Mouse (Mus musculus): ENCODE measurements around the gene Gm6096. TPM values are rescaled to one million over a fixed set of nuclear protein-coding genes. Genes with fewer than 3 reads are reported as not detected.
A peak's percentile ranks its signal among the peaks of the same experiment; 100 is the strongest.

Gene Gm6096
- polyA plus RNA-seq, 1 experiment from 2014 or later: 0.24 TPM

DNA sequence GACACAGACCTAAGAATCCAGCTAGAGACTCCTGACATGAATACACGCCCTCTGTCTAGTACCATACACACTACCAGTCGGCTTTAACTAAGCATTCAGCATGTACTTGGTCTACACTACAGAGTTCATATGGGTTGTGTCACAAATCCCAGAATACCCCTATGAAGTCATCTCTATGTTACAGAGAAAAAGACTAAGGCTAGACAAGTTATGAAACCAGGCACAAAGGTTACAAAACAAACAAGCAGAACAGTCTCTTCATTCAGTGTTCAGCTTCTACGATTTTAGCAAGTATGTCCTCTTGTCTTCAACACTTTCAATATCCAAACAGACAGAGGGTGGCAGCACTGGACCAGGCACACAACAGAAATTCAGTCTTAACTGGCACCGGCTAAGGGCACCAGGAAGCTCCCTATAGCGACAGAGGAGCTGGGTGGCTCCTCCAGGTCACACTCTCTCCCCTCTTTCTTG lies 15.1 kb downstream of the Gm6096 start:
- peak; percentile 51 for DNase-seq (ENCODE audit: low read depth, low spot score)
- in situ Hi-C loops (cut with MboI; ENCODE audit: low pct_unique_long_range_greater_than_20kb): loop anchor here (25.0 kb wide), 1 partner anchor 396 kb away; the partner anchor contains the start of gene Kctd15
- peak; percentile 84 for TF ChIP-seq CTCF (IDR thresholded peaks at IDR 0.05)
- H3K27me3 ChIP-seq: no peaks in the 10 kb centered on the region
- POLR2A ChIA-PET: interaction anchor here (0.7 to 1.4 kb wide), 5 partner anchors 9 to 128 kb away, joined by 3 to 6 read pairs (median 3); no protein-coding TSS in a partner anchor
- ATAC-seq: peak; percentile 74
- CTCF ChIA-PET: interaction anchor here (0.9 to 4.0 kb wide), 34 partner anchors 10 to 408 kb away, joined by 3 to 52 read pairs (median 6); partner anchors contain the start of gene Lsm14a

DNA sequence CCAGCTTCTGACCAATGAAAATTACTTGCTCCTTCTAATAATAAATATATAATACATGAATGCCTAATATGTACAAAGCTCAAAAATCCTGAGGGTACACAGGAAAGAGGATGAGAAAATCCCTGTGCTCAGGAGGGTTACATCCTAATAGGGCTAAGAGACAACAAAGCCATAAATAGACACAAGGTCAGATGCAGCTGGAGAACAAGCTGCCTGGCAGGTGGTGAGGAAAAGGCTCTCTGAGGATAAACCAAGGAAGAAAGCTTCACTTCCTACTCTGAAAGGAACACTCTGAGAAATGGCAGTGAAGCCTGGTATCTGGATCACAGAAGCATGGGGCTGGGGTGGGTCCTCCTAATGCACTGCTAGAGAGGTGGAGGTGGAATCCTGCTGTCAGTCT lies 15.6 kb downstream of the Gm6096 start:
- no peak for TF ChIP-seq CTCF (IDR thresholded peaks at IDR 0.05)
- H3K27me3 ChIP-seq: no peaks in the 10 kb centered on the region
- CTCF ChIA-PET: interaction anchor here (0.9 to 4.0 kb wide), 32 partner anchors 9 to 407 kb away, joined by 3 to 52 read pairs (median 6); partner anchors contain the start of gene Lsm14a
- POLR2A ChIA-PET: interaction anchor here (0.7 to 1.4 kb wide), 4 partner anchors 9 to 128 kb away, joined by 3 to 6 read pairs (median 4); no protein-coding TSS in a partner anchor
- in situ Hi-C loops (cut with MboI; ENCODE audit: low pct_unique_long_range_greater_than_20kb): loop anchor here (25.0 kb wide), 1 partner anchor 396 kb away; the partner anchor contains the start of gene Kctd15
- no peak for DNase-seq (ENCODE audit: low read depth, low spot score)
- peak; percentile 29 for ATAC-seq

DNA sequence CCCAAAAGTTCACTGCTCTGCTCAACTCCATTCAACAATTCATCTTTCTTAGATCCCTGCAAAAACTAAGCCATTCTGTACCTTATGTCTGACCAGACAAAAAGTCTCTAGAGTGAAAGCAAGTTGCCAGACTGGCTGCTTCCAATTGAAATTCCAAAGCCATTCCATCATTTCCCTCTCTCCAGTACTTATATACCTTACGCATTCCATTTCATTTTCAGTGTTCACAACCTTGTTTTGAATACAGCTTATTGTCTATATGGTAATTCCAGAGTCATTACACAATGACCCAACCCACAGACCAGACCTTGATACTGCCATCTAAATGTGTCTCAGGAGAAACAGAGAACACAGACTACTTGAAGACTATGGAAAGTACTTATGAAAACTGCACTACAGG lies 17.6 kb downstream of the Gm6096 start:
- DNase-seq (ENCODE audit: low read depth, low spot score): no peak
- no peak for TF ChIP-seq CTCF (IDR thresholded peaks at IDR 0.05)
- no peaks in the 10 kb centered on the region for H3K27me3 ChIP-seq
- in situ Hi-C loops (cut with MboI; ENCODE audit: low pct_unique_long_range_greater_than_20kb): loop anchor here (25.0 kb wide), 1 partner anchor 394 kb away; the partner anchor contains the start of gene Kctd15
- POLR2A ChIA-PET: interaction anchor here (0.7 to 0.8 kb wide), 2 partner anchors 12 to 39 kb away, joined by 3 read pairs; partner anchors contain the start of gene Gpi1
- CTCF ChIA-PET: interaction anchor here (0.9 to 3.9 kb wide), 6 partner anchors 10 to 140 kb away, joined by 3 to 32 read pairs (median 4); no protein-coding TSS in a partner anchor
- ATAC-seq: no peak

DNA sequence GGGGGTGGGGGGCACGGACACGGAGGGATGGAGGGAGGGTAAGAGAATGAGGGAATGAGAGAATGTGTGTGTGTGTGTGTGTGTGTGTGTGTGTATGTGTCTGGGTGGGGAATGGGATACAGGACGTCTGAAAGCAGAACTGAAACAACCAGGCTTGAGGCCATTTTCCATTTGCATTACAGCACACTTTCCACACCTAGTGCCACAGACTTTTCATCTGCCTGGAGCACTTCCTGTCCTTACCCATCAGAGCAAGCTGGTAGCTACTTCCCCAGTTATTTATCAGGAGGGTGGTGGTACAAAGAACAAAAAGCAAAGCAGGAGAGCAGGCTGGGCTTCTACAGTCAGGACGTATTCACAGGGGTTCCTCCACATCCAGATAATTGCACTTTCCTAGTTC lies 21.6 kb downstream of the Gm6096 start:
- CTCF ChIA-PET: interaction anchor here (0.9 kb wide), 1 partner anchor 23 kb away, joined by 3 read pairs; no protein-coding TSS in a partner anchor
- no peaks in the 10 kb centered on the region for H3K27me3 ChIP-seq
- in situ Hi-C loops (cut with MboI; ENCODE audit: low pct_unique_long_range_greater_than_20kb): loop anchor here (25.0 kb wide), 1 partner anchor 390 kb away; the partner anchor contains the start of gene Kctd15
- POLR2A ChIA-PET: interaction anchor here (1.2 kb wide), 1 partner anchor 69 kb away, joined by 3 read pairs; no protein-coding TSS in a partner anchor
- ATAC-seq (no peak), DNase-seq (ENCODE audit: low read depth, low spot score) (no peak)
- TF ChIP-seq CTCF (IDR thresholded peaks at IDR 0.05): no peak

DNA sequence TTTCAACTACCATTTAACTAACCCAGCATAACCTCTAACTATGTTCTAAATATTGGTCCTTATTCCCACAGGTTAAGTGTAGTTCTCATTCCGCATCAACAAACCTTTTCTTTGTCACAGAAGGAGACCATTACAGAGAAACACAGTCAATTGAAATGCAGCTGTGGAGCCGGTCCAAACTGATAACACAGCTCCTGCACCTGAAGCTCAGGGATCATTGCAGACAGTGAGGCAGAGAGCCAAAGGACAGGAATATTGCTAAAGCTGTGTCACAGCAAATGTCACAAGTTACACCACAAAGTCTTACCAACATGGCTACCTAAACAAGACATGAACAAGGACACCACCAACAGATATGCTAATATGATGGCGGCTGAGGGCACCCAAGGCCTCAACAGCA lies 25.2 kb downstream of the Gm6096 start:
- in situ Hi-C loops (cut with MboI; ENCODE audit: low pct_unique_long_range_greater_than_20kb): no loop called here
- POLR2A ChIA-PET: interaction anchor here (0.6 to 1.5 kb wide), 2 partner anchors 10 to 445 kb away, joined by 3 to 5 read pairs; no protein-coding TSS in a partner anchor

DNA sequence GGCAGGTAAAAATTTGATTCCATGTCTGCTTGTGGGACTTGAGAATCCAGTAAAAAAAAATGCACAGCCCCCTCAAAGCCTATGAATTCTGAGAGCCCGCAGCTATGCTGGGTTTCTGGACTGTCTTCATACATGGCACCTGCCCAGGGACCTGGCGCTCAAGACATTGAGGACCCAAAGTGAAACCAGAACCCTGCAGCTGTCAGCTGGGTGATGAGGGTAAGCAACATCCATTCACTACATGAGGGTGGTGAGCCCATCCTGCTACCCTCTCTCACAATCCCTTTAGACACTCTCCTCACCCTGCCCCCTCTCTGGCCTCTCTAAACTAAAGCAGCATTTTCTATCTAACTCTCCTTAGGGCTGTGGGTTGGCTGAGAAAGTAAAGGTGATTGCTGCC lies 26.8 kb downstream of the Gm6096 start:
- POLR2A ChIA-PET: no interaction called here
- no peaks in the 10 kb centered on the region for H3K27me3 ChIP-seq
- CTCF ChIA-PET: interaction anchor here (1.5 kb wide), 1 partner anchor 11 kb away, joined by 10 read pairs; no protein-coding TSS in a partner anchor
- in situ Hi-C loops (cut with MboI; ENCODE audit: low pct_unique_long_range_greater_than_20kb): no loop called here
- DNase-seq (ENCODE audit: low read depth, low spot score): no peak
- no peak for TF ChIP-seq CTCF (IDR thresholded peaks at IDR 0.05)
- no peak for ATAC-seq

More for the DNA sequence above, 25.2 kb downstream of the Gm6096 start:
- CTCF ChIA-PET: no interaction called here
- DNase-seq (ENCODE audit: low read depth, low spot score): no peak
- no peaks in the 10 kb centered on the region for H3K27me3 ChIP-seq
- TF ChIP-seq CTCF (IDR thresholded peaks at IDR 0.05): no peak
- ATAC-seq: no peak

DNA sequence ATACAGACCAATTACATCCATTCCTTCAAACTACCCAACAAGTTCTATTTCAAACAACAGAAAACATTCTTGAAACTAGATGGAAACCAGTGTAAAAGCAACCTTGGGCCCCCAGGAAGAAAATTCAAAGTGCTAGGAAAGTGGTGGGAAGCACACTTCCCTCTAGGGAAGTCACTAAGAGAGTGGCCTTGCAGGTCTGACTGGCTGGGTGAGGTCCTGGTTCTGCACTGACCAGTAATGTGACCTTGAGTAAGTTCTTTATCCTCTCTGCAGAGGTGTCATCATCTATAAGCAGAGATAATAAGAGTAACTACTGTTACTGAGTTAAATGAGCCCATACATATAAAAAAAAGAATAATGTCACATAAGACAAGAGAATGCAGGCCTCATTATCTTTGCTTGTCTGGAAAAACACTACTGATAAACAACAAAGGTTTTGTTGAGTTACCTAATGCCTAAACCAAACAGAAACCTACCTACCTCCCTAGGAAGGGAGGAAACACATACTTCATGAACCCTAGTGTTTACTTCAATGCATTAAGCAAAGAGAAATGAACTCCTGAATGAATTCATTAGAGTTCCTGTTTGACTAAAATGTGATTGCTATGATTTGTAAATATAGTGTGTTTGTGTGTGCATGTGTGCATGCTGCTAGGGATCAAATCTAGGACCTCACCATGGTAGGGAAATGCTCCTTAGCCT lies 39.8 kb downstream of the Gm6096 start:
- no peak for TF ChIP-seq CTCF (IDR thresholded peaks at IDR 0.05)
- ChIA-PET CTCF (interaction anchor here (0.7 kb wide), 1 partner anchor 19 kb away, joined by 3 read pairs; no protein-coding TSS in a partner anchor), POLR2A (no interaction called here)
- ATAC-seq (no peak), DNase-seq (ENCODE audit: low read depth, low spot score) (no peak)
- H3K27me3 ChIP-seq: no peaks in the 10 kb centered on the region
- in situ Hi-C loops (cut with MboI; ENCODE audit: low pct_unique_long_range_greater_than_20kb): no loop called here

DNA sequence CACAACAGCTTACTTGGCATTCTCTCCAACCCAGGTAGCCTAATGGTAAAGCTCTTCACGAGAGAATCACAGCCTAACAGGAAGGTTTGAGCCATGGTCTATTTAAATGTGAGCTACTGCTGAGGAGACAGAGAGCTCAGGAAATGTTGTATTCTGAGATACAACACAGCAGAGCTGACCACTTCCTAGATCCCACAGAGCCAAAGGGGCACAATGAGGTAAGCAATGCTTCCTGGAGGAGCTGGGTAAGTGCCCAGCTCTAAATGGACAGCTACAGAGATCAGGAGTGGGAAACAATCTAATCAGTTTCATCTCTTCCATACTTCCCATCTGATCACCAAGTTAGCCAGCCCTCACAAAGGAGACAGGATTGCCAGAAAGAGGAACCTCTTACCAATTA lies 40.4 kb downstream of the Gm6096 start:
- DNase-seq (ENCODE audit: low read depth, low spot score): no peak
- ChIA-PET CTCF (interaction anchor here (0.7 to 1.5 kb wide), 3 partner anchors 9 to 25 kb away, joined by 3 to 5 read pairs (median 3); no protein-coding TSS in a partner anchor), POLR2A (no interaction called here)
- in situ Hi-C loops (cut with MboI; ENCODE audit: low pct_unique_long_range_greater_than_20kb): no loop called here
- ATAC-seq: no peak
- TF ChIP-seq CTCF (IDR thresholded peaks at IDR 0.05): no peak
- H3K27me3 ChIP-seq: no peaks in the 10 kb centered on the region

DNA sequence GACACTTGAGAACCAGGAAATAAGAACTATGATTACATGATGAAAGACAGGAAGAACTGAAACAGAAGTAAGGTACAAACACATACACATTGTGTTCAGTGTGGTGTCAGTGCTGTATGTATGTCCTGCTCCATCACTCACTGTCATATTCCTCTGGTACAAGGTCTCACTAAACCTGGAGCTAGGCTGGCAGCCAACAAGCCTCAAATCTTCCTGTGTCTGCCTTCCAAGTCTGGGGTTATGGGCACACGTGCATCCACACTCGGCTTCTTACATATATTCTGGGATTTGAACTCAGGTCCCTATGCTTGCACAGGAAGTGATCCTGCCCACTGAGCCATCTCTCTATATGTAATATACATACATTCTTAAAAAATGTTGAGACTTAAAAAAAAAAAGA lies 41.8 kb downstream of the Gm6096 start:
- DNase-seq (ENCODE audit: low read depth, low spot score): no peak
- TF ChIP-seq CTCF (IDR thresholded peaks at IDR 0.05): no peak
- POLR2A ChIA-PET: interaction anchor here (0.6 to 0.8 kb wide), 3 partner anchors 9 to 291 kb away, joined by 3 to 4 read pairs (median 4); no protein-coding TSS in a partner anchor
- in situ Hi-C loops (cut with MboI; ENCODE audit: low pct_unique_long_range_greater_than_20kb): no loop called here
- ATAC-seq: no peak
- no peaks in the 10 kb centered on the region for H3K27me3 ChIP-seq
- CTCF ChIA-PET: interaction anchor here (1.2 to 1.5 kb wide), 2 partner anchors 11 to 27 kb away, joined by 3 to 5 read pairs; no protein-coding TSS in a partner anchor

DNA sequence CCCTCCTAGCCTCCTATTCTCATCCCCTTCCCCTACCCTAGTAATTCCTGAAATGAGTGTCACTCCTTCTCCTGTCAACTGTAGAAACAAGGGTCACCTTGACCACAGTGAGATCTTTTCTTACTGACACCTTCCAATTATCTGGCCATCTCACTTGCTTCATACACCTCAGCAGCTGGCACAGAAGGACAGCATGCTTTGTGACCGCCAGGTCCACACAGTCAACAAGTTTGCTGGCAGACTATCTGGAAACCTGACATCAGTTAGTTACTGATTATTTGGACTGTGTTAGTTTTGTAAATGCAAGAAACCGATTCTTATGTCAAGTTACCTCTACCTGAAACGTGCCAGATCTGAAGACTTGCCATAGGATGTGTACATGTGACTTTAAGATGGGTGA lies 45.3 kb downstream of the Gm6096 start:
- ATAC-seq (no peak), DNase-seq (ENCODE audit: low read depth, low spot score) (no peak)
- no peak for TF ChIP-seq CTCF (IDR thresholded peaks at IDR 0.05)
- in situ Hi-C loops (cut with MboI; ENCODE audit: low pct_unique_long_range_greater_than_20kb): no loop called here
- H3K27me3 ChIP-seq: no peaks in the 10 kb centered on the region
- POLR2A ChIA-PET: no interaction called here
- CTCF ChIA-PET: interaction anchor here (1.0 kb wide), 1 partner anchor 24 kb away, joined by 3 read pairs; no protein-coding TSS in a partner anchor

All from Patski (cell line).